Mouse (Mus musculus): ENCODE results near the gene Utp18. TPM values are rescaled to one million over a fixed set of nuclear protein-coding genes. Genes with fewer than 3 reads are reported as not detected.
A peak's percentile ranks its signal among the peaks of the same experiment; 100 is the strongest.

Utp18 gene
- total and polyA plus RNA-seq, 2 experiments from 2014 or later: 21.1 to 25.3 TPM

- Histone ChIP-seq H3K4me1 (ENCODE audit: insufficient read depth, low read length) (no peaks in the 10 kb centered on the region), H3K9ac (replicated peaks; ENCODE audit: low read length) (no peak overlapping the region), H3K27ac (no peak overlapping the region), H3K4me2 (ENCODE audit: low read depth, low read length) (peak overlapping the region; percentile 37), H3K36me3 (ENCODE audit: insufficient read depth, low read length) (no peaks in the 10 kb centered on the region), H3K4me3 (ENCODE audit: low read length) (no peak overlapping the region), H3K27me3 (ENCODE audit: insufficient read depth, low read length) (no peaks in the 10 kb centered on the region), H3K9me3 (ENCODE audit: low read length) (no peaks in the 10 kb centered on the region)
- no peak for TF ChIP-seq CTCF (IDR thresholded peaks at IDR 0.05; ENCODE audit: low read depth)
- ATAC-seq (peak; percentile 52; the same call in 1 of the 2 replicates), DNase-seq (ENCODE audit: low spot score) (peak; percentile 44)
- WGBS: 27% methylated on average over 15 of the region's 15 CpGs
Measured at GRCm38 (mm10) chr11:93817966-93818738, 67.4 kb downstream of the Utp18 start.

GRCm38 (mm10) chr11:93812955-93813354 is 72.6 kb downstream of the Utp18 start:
- TF ChIP-seq CTCF (IDR thresholded peaks at IDR 0.05; ENCODE audit: low read depth): no peak
- Histone ChIP-seq H3K27me3 (ENCODE audit: insufficient read depth, low read length) (no peaks in the 10 kb centered on the region), H3K9ac (replicated peaks; ENCODE audit: low read length) (no peak overlapping the region)

GRCm38 (mm10) chr11:93812125-93812868 is 73.3 kb downstream of the Utp18 start:
- 32% methylated on average over 11 of the region's 11 CpGs for WGBS
- peak; percentile 82 for ATAC-seq
- TF ChIP-seq CTCF (IDR thresholded peaks at IDR 0.05; ENCODE audit: low read depth): peak; percentile 95

More at GRCm38 (mm10) chr11:93812955-93813354, 72.6 kb downstream of the Utp18 start:
- Histone ChIP-seq H3K4me3 (ENCODE audit: low read length) (no peak overlapping the region), H3K4me2 (ENCODE audit: low read depth, low read length) (no peak overlapping the region), H3K4me1 (ENCODE audit: insufficient read depth, low read length) (no peaks in the 10 kb centered on the region), H3K27ac (no peak overlapping the region), H3K36me3 (ENCODE audit: insufficient read depth, low read length) (no peaks in the 10 kb centered on the region), H3K9me3 (ENCODE audit: low read length) (no peaks in the 10 kb centered on the region)
- ATAC-seq (no peak), DNase-seq (ENCODE audit: low spot score) (no peak)
- WGBS: 85% methylated on average over 4 of the region's 4 CpGs

More at GRCm38 (mm10) chr11:93812125-93812868, 73.3 kb downstream of the Utp18 start:
- no peak overlapping the region for H3K9ac ChIP-seq (replicated peaks; ENCODE audit: low read length)
- no peaks in the 10 kb centered on the region for H3K27me3 ChIP-seq (ENCODE audit: insufficient read depth, low read length)
- H3K4me2 ChIP-seq (ENCODE audit: low read depth, low read length): no peak overlapping the region
- peak; percentile 89 for DNase-seq (ENCODE audit: low spot score)
- no peaks in the 10 kb centered on the region for H3K4me1 ChIP-seq (ENCODE audit: insufficient read depth, low read length)
- no peak overlapping the region for H3K27ac ChIP-seq
- no peaks in the 10 kb centered on the region for H3K36me3 ChIP-seq (ENCODE audit: insufficient read depth, low read length)
- no peaks in the 10 kb centered on the region for H3K9me3 ChIP-seq (ENCODE audit: low read length)
- no peak overlapping the region for H3K4me3 ChIP-seq (ENCODE audit: low read length)

Other genes starting within 250 kb of the Utp18 start
- 15.6 and 19.1 TPM in 2 replicates for gene Mbtd1, start 86 bp upstream of the Utp18 start, total RNA-seq (2014; rRNA removed)
- 13.8 and 14.7 TPM in 2 replicates for gene Mbtd1, start 86 bp upstream of the Utp18 start, polyA plus RNA-seq (2015; fragmentation: Nextera tagmentation; extraction: Ambion mirVana)
- 302 and 328 TPM in 2 replicates for gene Nme2, start 70.5 kb upstream of the Utp18 start, total RNA-seq (2014; rRNA removed)
- 138 and 161 TPM in 2 replicates for gene Nme2, start 70.5 kb upstream of the Utp18 start, polyA plus RNA-seq (2015; fragmentation: Nextera tagmentation; extraction: Ambion mirVana)
- gene Gm20390, start 82.5 kb upstream of the Utp18 start, total RNA-seq (2014; rRNA removed): 124 and 128 TPM in 2 replicates
- 402 and 417 TPM in 2 replicates for gene Gm20390, start 82.5 kb upstream of the Utp18 start, polyA plus RNA-seq (2015; fragmentation: Nextera tagmentation; extraction: Ambion mirVana)
- gene Nme1, start 82.8 kb upstream of the Utp18 start, total RNA-seq (2014; rRNA removed): 44.8 and 49.7 TPM in 2 replicates
- gene Nme1, start 82.8 kb upstream of the Utp18 start, polyA plus RNA-seq (2015; fragmentation: Nextera tagmentation; extraction: Ambion mirVana): 309 and 356 TPM in 2 replicates
- 110 and 114 TPM in 2 replicates for gene Spag9, start 110.3 kb upstream of the Utp18 start, total RNA-seq (2014; rRNA removed)
- 84.8 and 89.1 TPM in 2 replicates for gene Spag9, start 110.3 kb upstream of the Utp18 start, polyA plus RNA-seq (2015; fragmentation: Nextera tagmentation; extraction: Ambion mirVana)

All from hindbrain, postnatal 0 days (tissue).